Mouse (Mus musculus) brain, embryonic 14.5 days (tissue): Measurements from ENCODE around the gene Kcnj10.

Experiments
- CTCF ChIP-seq: fragments of 200-500 bp; IDR thresholded peaks from 2 replicates; pipeline ENCODE4 v1.5.1; 2012; ENCODE audit warnings: inconsistent platforms, mild to moderate bottlenecking, moderate library complexity, borderline replicate concordance; ENCODE audit not compliant: insufficient read depth, insufficient read length; ENCODE audit errors: extremely low read depth
- POLR2A ChIP-seq: fragments of 200-500 bp; IDR thresholded peaks from 2 replicates; pipeline ENCODE4 v1.6.1; 2012; ENCODE audit warnings: mild to moderate bottlenecking, inconsistent platforms, borderline replicate concordance; ENCODE audit not compliant: poor library complexity, insufficient read depth, insufficient read length, severe bottlenecking; ENCODE audit errors: extremely low read depth

GRCm38 (mm10) chr1:172292880-172293279 is 48.1 kb upstream of the Kcnj10 start:
- no peak for TF ChIP-seq POLR2A
- TF ChIP-seq CTCF: no peak
